ENCODE assay signal across 32 mouse cellular contexts in the genomic region with DNA sequence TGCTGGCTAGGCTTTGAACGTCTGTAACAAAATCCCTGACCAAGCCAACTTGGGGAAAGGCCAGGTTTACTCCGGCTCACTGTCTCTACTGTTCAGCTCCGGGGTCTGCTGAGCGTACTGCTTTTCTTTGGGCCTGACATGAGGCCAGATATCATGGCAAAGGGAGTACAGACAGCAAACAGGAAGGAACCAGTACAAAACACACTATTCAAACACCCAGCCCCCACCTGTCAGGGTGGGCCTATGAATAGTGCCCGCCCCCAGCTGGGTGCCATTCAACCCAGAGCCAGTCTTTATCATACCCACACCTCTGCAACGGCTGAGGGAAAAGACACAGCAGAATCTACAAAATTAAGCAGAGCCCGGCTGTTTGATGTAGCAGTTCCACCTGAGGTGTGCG. TPM values are rescaled to one million over a fixed set of nuclear protein-coding genes. Genes with fewer than 3 reads are reported as not detected.
"Had no signal": no experiment of that assay in that cellular context is flagged by ENCODE, and none has a peak within 500 bp of the region (broad histone marks: within the 10 kb centered on the region; RNA-seq: fewer than 3 reads in every experiment).

No protein-coding gene starts in this region.

- ATAC-seq: midbrain, embryonic 15.5 days had no signal

- H3K9me3 ChIP-seq: kidney, embryonic 15.5 days; midbrain, embryonic 12.5 days; midbrain, embryonic 15.5 days; neural tube, embryonic 12.5 days; neural tube, embryonic 15.5 days; stomach, embryonic 15.5 days had no signal

- H3K4me3 ChIP-seq: kidney, embryonic 15.5 days; left cerebral cortex, adult 2 months; liver, embryonic 13.5 days; midbrain, embryonic 12.5 days; midbrain, embryonic 15.5 days; myocyte; neural tube, embryonic 12.5 days; neural tube, embryonic 15.5 days; stomach, embryonic 15.5 days had no signal

- H3K27ac ChIP-seq: kidney, embryonic 15.5 days; left cerebral cortex, adult 2 months; liver, embryonic 13.5 days; midbrain, embryonic 12.5 days; midbrain, embryonic 15.5 days; neural tube, embryonic 12.5 days; neural tube, embryonic 15.5 days; stomach, embryonic 15.5 days had no signal

- H3K4me2 ChIP-seq: kidney, embryonic 15.5 days; liver, embryonic 13.5 days; midbrain, embryonic 12.5 days; midbrain, embryonic 15.5 days; neural tube, embryonic 12.5 days; neural tube, embryonic 15.5 days; stomach, embryonic 15.5 days had no signal

- H3K27me3 ChIP-seq: kidney, embryonic 15.5 days; liver, embryonic 13.5 days; midbrain, embryonic 12.5 days; midbrain, embryonic 15.5 days; neural tube, embryonic 12.5 days; neural tube, embryonic 15.5 days; stomach, embryonic 15.5 days had no signal

- H3K4me1 ChIP-seq: kidney, embryonic 15.5 days; liver, embryonic 13.5 days; midbrain, embryonic 12.5 days; midbrain, embryonic 15.5 days; neural tube, embryonic 12.5 days; neural tube, embryonic 15.5 days; stomach, embryonic 15.5 days had no signal

- H3K9ac ChIP-seq: kidney, embryonic 15.5 days; liver, embryonic 13.5 days; midbrain, embryonic 12.5 days; midbrain, embryonic 15.5 days; neural tube, embryonic 12.5 days; neural tube, embryonic 15.5 days; stomach, embryonic 15.5 days had no signal

- H3K36me3 ChIP-seq: kidney, embryonic 15.5 days; liver, embryonic 13.5 days; midbrain, embryonic 12.5 days; midbrain, embryonic 15.5 days; neural tube, embryonic 12.5 days; neural tube, embryonic 15.5 days; stomach, embryonic 15.5 days had no signal

- DNase-seq: kidney, postnatal 10 days; kidney, postnatal 36 days; layer of hippocampus, postnatal 36 days; liver, embryonic 13.5 days; lung, adult 2 months; lung, postnatal 14 days; lung, postnatal 4 days; right cerebral cortex, adult 18-20 months; right cerebral cortex, postnatal 14 days; right cerebral cortex, postnatal 4 days; spleen, adult 18-20 months; thymus, postnatal 25 days had no signal

RNA-seq across cellular contexts. Expression of a gene that starts 42.8 kb away (rescaled TPM):
- total RNA-seq: layer of hippocampus, adult 8-10 months; layer of hippocampus, postnatal 10 days; layer of hippocampus, postnatal 36 days; left cerebral cortex, adult 2 months; left cerebral cortex, postnatal 10 days; left cerebral cortex, postnatal 36 days; liver, adult 2 months; megakaryocyte progenitor cell, adult 5-6 weeks; megakaryocyte-erythroid progenitor cell, adult 5-6 weeks; monocyte, adult 5-6 weeks had no signal
- polyA plus RNA-seq: kidney, embryonic 15.5 days; limb, embryonic 11.5 days; liver, adult 2 months; liver, embryonic 13.5 days; liver, embryonic 16.5 days; lung, adult 2 months; lung, embryonic 16.5 days; midbrain, embryonic 12.5 days; midbrain, embryonic 15.5 days; myocyte; neural tube, embryonic 12.5 days; neural tube, embryonic 15.5 days; thymus, postnatal 0 days had no signal
